Mouse (Mus musculus) gastrocnemius, postnatal 10 days (tissue): ENCODE measurements around the gene B9d1. TPM values are rescaled to one million over a fixed set of nuclear protein-coding genes. Genes with fewer than 3 reads are reported as not detected.
A peak's percentile ranks its signal among the peaks of the same experiment; 100 is the strongest.

Experiments used
- DNase-seq: peaks from one replicate; pipeline ENCODE4 v3.0.0; 2021; ENCODE audit warnings: mixed read lengths
- total RNA-seq, 2 experiments: library from RNA; stranded (reverse); gene quantifications; 2 replicates each; pipeline ENCODE4 v1.2.3; 2021

The B9d1 gene
- total RNA-seq, 2 experiments from 2014 or later: 5.9 to 9.7 TPM

GRCm38 (mm10) chr11:61489085-61489484 is 15.9 kb upstream of the B9d1 start:
- no peak for DNase-seq

DNA sequence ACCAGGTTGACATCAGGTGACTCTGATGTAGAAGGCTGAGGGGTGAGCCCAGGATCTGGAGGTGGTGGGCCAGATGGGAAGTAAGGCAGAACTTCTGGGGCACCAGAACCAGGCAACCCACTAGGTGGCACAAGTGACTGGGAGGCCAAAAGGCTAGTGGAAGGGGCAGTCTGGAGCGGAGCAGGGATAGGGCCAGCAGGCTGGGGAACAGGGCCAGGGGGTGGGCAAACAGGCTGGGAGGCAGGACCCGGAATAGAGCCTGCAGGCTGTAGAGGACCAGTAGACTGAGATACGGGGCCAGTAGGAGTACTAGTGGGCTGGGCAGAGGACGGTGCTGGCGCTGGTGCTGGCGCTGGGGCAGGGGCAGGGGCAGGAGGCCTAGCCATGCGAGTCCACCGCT is 15.1 kb upstream of the B9d1 start:
- no peak for DNase-seq

DNA sequence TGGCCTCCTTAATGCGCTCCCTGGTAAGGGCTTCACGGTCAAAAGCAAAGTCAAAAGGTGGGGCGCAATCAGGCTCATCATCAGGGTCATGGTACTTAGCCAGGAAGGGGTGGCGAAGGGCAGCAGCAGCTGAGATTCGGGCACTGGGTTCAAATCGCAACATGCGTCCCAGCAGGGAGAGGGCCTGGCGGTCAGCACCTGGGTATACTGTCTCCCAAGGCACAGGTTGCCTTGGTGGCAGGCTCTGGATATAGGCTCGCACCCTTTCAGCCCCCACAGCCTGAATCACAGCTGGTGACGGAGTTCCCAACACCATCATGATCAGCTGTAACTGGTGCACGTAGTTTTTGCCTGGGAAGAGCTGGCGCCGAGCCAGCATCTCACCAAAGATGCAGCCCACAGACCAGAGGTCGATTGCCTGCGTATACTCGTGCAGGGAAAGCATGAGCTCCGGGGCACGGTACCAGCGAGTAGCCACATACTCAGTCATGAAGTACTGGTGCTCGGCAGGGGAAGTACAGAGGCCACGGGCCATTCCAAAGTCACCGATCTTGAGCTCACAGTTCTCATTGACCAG is 13.9 kb upstream of the B9d1 start:
- DNase-seq: no peak

- DNase-seq: no peak
Measured at GRCm38 (mm10) chr11:61492749-61493401, 12.1 kb upstream of the B9d1 start.

- peak; percentile 32 for DNase-seq
Measured at GRCm38 (mm10) chr11:61493525-61494128, 11.3 kb upstream of the B9d1 start.

- DNase-seq: peak; percentile 98
Measured at GRCm38 (mm10) chr11:61494129-61494997, 10.6 kb upstream of the B9d1 start, which contains the start of gene Mapk7. Mapk7 (minus strand) TSS chr11:61494406.

- no peak for DNase-seq
Measured at GRCm38 (mm10) chr11:61495528-61495927, 9.4 kb upstream of the B9d1 start.

DNA sequence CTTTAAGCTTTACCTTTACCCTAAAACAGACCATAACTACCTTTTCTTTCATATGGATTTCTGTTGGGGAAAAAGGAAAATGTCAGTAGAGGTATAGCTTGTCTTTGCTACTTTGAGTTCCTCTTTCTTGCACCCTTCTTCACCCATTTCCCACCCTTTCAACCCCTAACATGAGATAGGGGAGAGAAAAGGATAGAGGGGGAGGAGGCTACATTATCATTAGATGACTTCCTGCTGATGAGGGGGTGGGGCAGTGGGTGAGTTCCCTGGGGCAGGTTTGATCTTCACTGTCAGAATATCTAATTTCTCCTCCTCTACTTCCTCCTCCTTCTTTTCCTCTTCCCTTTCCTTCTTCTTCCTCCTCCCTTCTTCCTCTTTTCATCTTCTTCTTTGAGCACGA is 7.5 kb upstream of the B9d1 start:
- DNase-seq: no peak

DNA sequence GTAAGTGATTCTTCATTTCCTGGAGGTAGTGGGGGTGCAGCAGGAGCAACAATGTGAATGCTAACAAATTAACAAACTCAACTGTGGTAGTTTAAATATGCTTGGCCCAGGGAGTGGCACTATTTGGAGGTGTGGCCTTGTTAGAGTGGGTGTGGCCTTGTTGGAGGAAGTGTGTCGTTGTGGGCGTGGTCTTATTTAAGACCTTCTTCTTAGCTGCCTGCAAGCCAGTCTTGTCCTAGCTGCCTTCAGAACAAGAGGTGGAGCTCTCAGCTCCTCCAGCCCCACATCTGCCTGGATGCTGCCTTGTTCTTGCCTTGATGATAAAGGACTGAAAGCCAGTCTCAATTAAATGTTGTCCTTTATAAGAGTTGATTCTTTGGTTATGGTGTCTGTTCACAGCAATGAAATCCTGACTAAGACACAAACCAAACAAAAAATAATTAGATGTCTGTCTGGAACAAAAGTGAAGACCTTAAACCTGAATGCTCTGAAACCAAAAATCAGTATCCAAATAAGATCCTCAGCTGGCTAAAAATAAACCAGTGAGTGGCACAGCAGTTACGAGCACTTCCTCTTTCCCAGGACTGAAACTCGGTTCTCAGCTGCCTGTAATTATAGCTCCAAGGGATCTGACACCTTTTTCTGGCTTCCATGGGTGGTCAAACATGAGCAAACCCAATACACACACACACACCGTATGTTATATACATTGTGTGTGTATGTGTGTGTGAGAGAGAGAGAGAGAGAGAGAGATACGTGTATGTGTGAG is 6.0 kb upstream of the B9d1 start:
- no peak for DNase-seq

DNA sequence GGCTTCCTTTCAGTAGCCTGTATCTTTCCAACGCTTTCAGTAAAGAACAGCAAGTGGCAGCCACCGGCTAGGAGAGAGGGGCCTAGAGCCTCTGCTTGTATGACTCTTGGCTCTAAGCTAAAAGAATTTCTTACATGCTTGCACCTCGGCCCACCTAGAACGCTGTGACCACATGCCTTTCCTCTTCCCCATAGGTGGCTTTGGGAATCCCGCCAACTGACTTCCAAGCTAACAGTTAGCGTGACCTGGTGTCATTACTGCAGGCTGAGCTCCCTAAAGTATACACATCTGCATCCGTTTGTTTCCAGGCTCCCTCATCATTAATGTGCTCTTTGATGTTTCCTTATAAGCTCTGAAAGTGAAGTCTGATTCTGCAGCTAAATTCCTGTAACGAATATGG is 1.0 kb upstream of the B9d1 start:
- DNase-seq: no peak

GRCm38 (mm10) chr11:61514953-61515352 is 10.0 kb downstream of the B9d1 start:
- peak; percentile 52 for DNase-seq

DNA sequence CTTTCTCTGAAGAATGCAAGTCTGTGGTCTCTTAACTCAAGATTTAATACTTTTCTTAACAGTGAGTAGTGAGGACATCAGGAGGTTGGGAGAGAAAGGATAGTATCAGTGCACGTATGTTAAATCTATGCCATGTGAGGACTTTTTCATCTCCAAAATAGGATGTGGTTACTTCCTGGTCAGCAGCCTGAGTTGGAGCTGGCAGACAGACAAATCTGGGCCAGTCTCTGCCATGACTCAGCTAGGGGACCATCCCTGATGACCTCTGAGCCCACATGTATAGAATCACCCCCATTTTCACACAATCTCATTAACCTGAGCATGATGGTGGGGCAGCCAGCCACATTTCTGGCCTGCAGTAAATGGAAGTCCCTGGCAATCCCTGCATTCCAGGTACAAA is 13.0 kb downstream of the B9d1 start:
- DNase-seq: no peak

GRCm38 (mm10) chr11:61518871-61519270 is 13.9 kb downstream of the B9d1 start:
- DNase-seq: no peak

GRCm38 (mm10) chr11:61519484-61520107 is 14.7 kb downstream of the B9d1 start:
- DNase-seq: no peak

DNA sequence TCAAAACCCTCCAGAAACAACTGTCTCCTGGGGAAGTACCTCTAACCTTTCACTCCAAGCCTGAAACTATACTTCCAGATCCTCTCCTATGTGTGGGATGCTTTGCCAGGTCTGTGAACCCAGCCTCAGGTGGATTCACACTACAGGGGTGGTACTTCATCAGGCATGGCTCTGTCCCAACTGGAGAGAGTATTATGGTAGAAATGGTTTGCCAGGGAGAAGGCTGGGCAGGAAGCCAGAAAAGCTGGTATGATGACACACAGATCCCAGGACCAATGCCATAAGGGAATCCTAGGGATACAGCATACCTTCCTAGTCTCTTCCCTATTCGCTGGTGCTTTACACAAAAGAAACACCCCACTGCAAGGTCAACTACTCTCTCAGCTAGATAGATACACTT is 21.9 kb downstream of the B9d1 start:
- no peak for DNase-seq

GRCm38 (mm10) chr11:61529268-61529713 is 24.3 kb downstream of the B9d1 start:
- DNase-seq: no peak

DNA sequence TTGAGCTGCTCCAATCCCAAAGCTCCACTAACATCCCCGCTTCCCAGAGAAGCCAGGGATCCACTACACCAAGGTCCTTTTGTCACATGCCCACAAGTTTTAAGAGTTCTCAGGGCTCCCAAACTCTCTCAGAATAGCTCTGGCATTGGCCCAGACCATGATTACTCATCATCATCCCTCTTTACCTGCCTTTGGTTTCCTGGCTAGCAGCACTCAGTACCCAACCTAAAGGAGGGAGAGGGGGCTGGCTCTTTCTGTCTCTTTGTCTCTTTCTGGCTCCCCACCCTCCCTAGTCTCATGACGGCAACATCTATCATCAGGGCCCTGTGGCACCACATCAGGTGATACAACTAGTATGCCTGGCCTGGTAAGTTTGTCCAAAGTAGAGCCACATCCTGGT is 27.9 kb downstream of the B9d1 start:
- no peak for DNase-seq

DNA sequence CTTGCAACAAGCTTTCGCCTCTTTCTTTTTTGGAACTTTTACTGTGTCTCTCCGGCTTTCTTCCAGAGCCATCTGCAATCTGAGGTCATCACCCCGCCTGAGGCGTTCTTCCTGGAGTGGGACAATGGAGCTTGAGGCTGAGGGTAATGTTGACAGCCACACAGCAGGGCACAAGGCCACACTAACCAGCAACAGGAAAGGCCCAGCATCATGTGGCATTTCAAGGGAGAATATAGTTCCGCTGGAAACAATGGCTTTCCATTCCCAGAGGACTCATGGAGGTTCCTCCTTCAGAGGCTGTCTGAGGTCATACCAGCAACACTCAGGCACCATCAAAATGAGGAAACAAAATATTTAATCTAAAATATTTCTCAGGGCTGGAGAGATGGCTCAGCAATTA is 28.6 kb downstream of the B9d1 start:
- DNase-seq: no peak

- no peak for DNase-seq
Measured at GRCm38 (mm10) chr11:61535530-61535929, 30.6 kb downstream of the B9d1 start.

GRCm38 (mm10) chr11:61536952-61537351 is 32.0 kb downstream of the B9d1 start:
- DNase-seq: no peak

- DNase-seq: no peak
Measured at GRCm38 (mm10) chr11:61537362-61537761, 32.4 kb downstream of the B9d1 start.

DNA sequence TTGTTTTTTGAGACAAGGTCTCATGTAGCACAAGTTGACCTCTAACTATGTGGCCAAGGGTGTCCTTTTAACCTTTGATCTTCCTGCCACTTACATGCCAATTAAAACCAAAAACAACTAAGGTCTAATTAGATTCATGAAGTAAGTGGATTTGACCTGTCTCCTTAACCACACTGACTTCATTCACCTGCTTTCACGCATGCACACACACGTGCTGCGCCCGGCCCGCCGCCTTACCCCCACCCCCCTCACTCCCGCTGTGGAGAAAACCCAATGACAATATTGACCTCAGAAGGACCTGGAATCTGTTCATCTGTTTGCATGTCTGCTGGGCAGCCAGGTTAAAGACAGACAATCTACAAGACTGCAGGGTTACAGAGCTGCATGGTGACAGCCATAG is 35.7 kb downstream of the B9d1 start:
- no peak for DNase-seq
